23 mouse cellular contexts compared by ENCODE assay signal in the genomic region with DNA sequence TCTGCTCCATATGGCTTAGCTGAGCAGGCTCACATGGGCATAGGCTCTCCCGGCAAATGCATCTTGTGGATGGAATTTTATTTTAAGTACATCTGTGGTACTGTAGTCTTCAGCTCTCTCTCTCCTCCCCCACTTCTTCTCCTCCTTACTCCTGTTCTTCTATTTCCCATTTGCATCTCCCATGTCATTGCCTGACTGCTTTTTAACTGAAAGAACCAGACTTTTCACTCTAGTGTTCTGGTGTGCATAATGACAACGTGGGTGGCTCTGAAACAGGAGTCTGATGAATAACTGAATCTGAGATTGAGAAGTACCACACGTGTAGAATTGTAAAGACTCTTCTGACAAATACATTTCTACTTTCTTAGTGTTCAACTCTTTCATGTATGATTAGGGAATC.
DNase-seq lines count a peak whose midpoint lies in the region; ATAC-seq and TF ChIP-seq lines count a peak whose summit lies in the region.
"Had no signal": no experiment of that assay in that cellular context is flagged by ENCODE, and none has a peak within 500 bp of the region (broad histone marks: within the 10 kb centered on the region; RNA-seq: fewer than 3 reads in every experiment).

No protein-coding gene starts in this region.

- TF ChIP-seq CTCF in left cerebral cortex, adult 2 months (IDR thresholded peaks at IDR 0.05) = no peak

- H3K4me3 ChIP-seq in left cerebral cortex, adult 2 months = no peak overlapping the region
- H3K4me3 ChIP-seq: embryonic facial prominence, embryonic 12.5 days; forebrain, embryonic 12.5 days; gastrocnemius, adult 2 months; heart, embryonic 12.5 days; hindbrain, embryonic 10.5 days had no signal

- no peak overlapping the region for H3K27ac ChIP-seq in left cerebral cortex, adult 2 months
- H3K27ac ChIP-seq: embryonic facial prominence, embryonic 12.5 days; forebrain, embryonic 12.5 days; gastrocnemius, adult 2 months; hindbrain, embryonic 10.5 days; hindbrain, embryonic 14.5 days had no signal

- intact Hi-C loops in left cerebral cortex, postnatal 14 days (cut with DNase I) = no loop called here
- intact Hi-C loops in left cerebral cortex, adult 2 months (cut with DNase I) = no loop called here
- intact Hi-C loops in left cerebral cortex, postnatal 36 days (cut with DNase I) = no loop called here

- no peak for DNase-seq in frontal cortex, postnatal 25 days (ENCODE audit: low spot score in 2 of 2)
- DNase-seq in layer of hippocampus, adult 18-20 months (ENCODE audit: low spot score in 2 of 2) = peak; percentile 7 to 56
- no peak for DNase-seq in layer of hippocampus, postnatal 10 days (ENCODE audit: low spot score in 2 of 2)
- peak; percentile 8 to 62 for DNase-seq in left cerebral cortex, postnatal 14 days (ENCODE audit: low spot score in 2 of 2)
- no peak for DNase-seq in left cerebral cortex, adult 2 months (ENCODE audit: extremely low spot score in 1 of 2, low spot score in 2 of 2)
- DNase-seq in left cerebral cortex, postnatal 36 days (ENCODE audit: low spot score in 2 of 2) = peak; percentile 4 to 6
- DNase-seq: adrenal gland, adult 8-10 months; adrenal gland, postnatal 36 days; B cell, adult 2 months; cerebellum, adult 11-12 months; cerebellum, adult 9-10 months; cerebellum, postnatal 25 days; gastrocnemius, adult 2 months; gastrocnemius, postnatal 25 days had no signal

- ATAC-seq in frontal cortex, adult (ENCODE audit: low TSS enrichment) = peak; percentile 98
- ATAC-seq in erythroblast, adult 5-6 weeks (replicated peaks; ENCODE audit: low FRiP score, poor library complexity, severe bottlenecking) = no peak
- ATAC-seq: CD4-positive, CD25-positive, alpha-beta regulatory T cell, adult 4 months; forebrain, embryonic 16.5 days had no signal

Comparison
In these comparisons a context has a peak if more than half of its experiments do, and no peak if none do; other contexts are left out.
1. DNase-seq: peak in layer of hippocampus, adult 18-20 months (2 of 2), left cerebral cortex, postnatal 14 days (2 of 2) and left cerebral cortex, postnatal 36 days (2 of 2); none in frontal cortex, postnatal 25 days (0 of 2), layer of hippocampus, postnatal 10 days (0 of 2) and left cerebral cortex, adult 2 months (0 of 2).